Mouse (Mus musculus) stomach, embryonic 15.5 days (tissue): ENCODE measurements around the gene Gng12. TPM values are rescaled to one million over a fixed set of nuclear protein-coding genes. Genes with fewer than 3 reads are reported as not detected.
A peak's percentile ranks its signal among the peaks of the same experiment; 100 is the strongest.
"Not testable (repeated sequence)": the region's sequence is repeated elsewhere in the genome, so short reads cannot be mapped to it uniquely, and the experiment has no call there.

Source experiments
- ATAC-seq: fragments of 200-750 bp; cut with Nextera tagmentation; 2 replicates; pipeline ENCODE4 v1.8.0; 2017; ENCODE audit warnings: low read depth, moderate number of reproducible peaks, moderate TSS enrichment; ENCODE audit not compliant: insufficient read depth, low FRiP score
- H3K27ac ChIP-seq: fragments of 300-500 bp; sonication (generic); 2 replicates; pipeline ENCODE4 v1.5.1; 2015; ENCODE audit warnings: mild to moderate bottlenecking, inconsistent platforms
- H3K27me3 ChIP-seq: fragments of 300-500 bp; sonication (generic); replicated peaks from 2 replicates; pipeline ENCODE4 v1.6.1; 2015; ENCODE audit warnings: inconsistent platforms
- H3K36me3 ChIP-seq: fragments of 300-500 bp; sonication (generic); 2 replicates; pipeline ENCODE4 v1.6.1; 2015; ENCODE audit warnings: inconsistent platforms
- H3K4me1 ChIP-seq: fragments of 300-500 bp; sonication (generic); 2 replicates; pipeline ENCODE4 v1.6.1; 2015; ENCODE audit warnings: inconsistent platforms
- H3K4me2 ChIP-seq: fragments of 300-500 bp; sonication (generic); 2 replicates; pipeline ENCODE4 v1.6.1; 2015; ENCODE audit warnings: mild to moderate bottlenecking, inconsistent platforms
- H3K4me3 ChIP-seq: fragments of 300-500 bp; sonication (generic); replicated peaks from 2 replicates; pipeline ENCODE4 v1.5.1; 2015; ENCODE audit warnings: inconsistent platforms
- H3K9ac ChIP-seq: fragments of 300-500 bp; sonication (generic); 2 replicates; pipeline ENCODE4 v1.6.1; 2015; ENCODE audit warnings: inconsistent platforms
- H3K9me3 ChIP-seq: fragments of 300-500 bp; sonication (generic); 2 replicates; pipeline ENCODE4 v1.6.1; 2016; ENCODE audit warnings: inconsistent platforms
- WGBS: fragments of 180-500 bp; shearing (Covaris S2); methylation state at CpG from one replicate; pipeline ENCODE4 v1.1.7; 2015; 5-methylcytosine and 5-hydroxymethylcytosine counted together
- polyA plus RNA-seq: library from polyadenylated mRNA; unstranded; fragments of >200 nt; fragmentation: Nextera tagmentation; extraction: Ambion mirVana; gene quantifications from 2 replicates; pipeline ENCODE4 v1.2.1, GENCODE M21; 2015

Gng12 gene
- polyA plus RNA-seq, 1 experiment from 2014 or later = 105 TPM

- WGBS = 73% methylated on average over 7 of the region's 7 CpGs
- ATAC-seq = not testable (repeated sequence)
Measured at GRCm38 (mm10) chr6:67019001-67019400, 122.8 kb downstream of the Gng12 start.

GRCm38 (mm10) chr6:67021308-67021707 lies 125.1 kb downstream of the Gng12 start:
- Histone ChIP-seq H3K4me1 (no peaks in the 10 kb centered on the region), H3K4me2 (no peak overlapping the region), H3K27me3 (no peaks in the 10 kb centered on the region), H3K36me3 (no peaks in the 10 kb centered on the region), H3K4me3 (no peak overlapping the region), H3K27ac (no peak overlapping the region), H3K9ac (no peak overlapping the region), H3K9me3 (no peaks in the 10 kb centered on the region)
- WGBS = 78% methylated on average over 5 of the region's 5 CpGs
- ATAC-seq = no peak

More at GRCm38 (mm10) chr6:67019001-67019400, 122.8 kb downstream of the Gng12 start:
- H3K4me1 ChIP-seq, H3K36me3 ChIP-seq, H3K27ac ChIP-seq, H3K9ac ChIP-seq, H3K4me2 ChIP-seq, H3K9me3 ChIP-seq, H3K4me3 ChIP-seq, H3K27me3 ChIP-seq: not testable (repeated sequence)

GRCm38 (mm10) chr6:67023729-67024128 lies 127.5 kb downstream of the Gng12 start:
- Histone ChIP-seq H3K9me3 (no peaks in the 10 kb centered on the region), H3K4me1 (no peaks in the 10 kb centered on the region), H3K27ac (no peak overlapping the region), H3K27me3 (no peaks in the 10 kb centered on the region), H3K4me3 (no peak overlapping the region), H3K9ac (no peak overlapping the region), H3K4me2 (no peak overlapping the region), H3K36me3 (no peaks in the 10 kb centered on the region)
- 74% methylated on average over 4 of the region's 4 CpGs for WGBS
- ATAC-seq = no peak

GRCm38 (mm10) chr6:67026661-67027060 lies 130.5 kb downstream of the Gng12 start:
- Histone ChIP-seq H3K36me3 (no peaks in the 10 kb centered on the region), H3K27ac (no peak overlapping the region), H3K4me2 (no peak overlapping the region), H3K9me3 (no peaks in the 10 kb centered on the region), H3K27me3 (no peaks in the 10 kb centered on the region), H3K9ac (no peak overlapping the region), H3K4me3 (no peak overlapping the region), H3K4me1 (no peaks in the 10 kb centered on the region)
- 69% methylated on average over 3 of the region's 3 CpGs for WGBS
- no peak for ATAC-seq

- H3K9me3 ChIP-seq = no peaks in the 10 kb centered on the region
- H3K4me2 ChIP-seq = no peak overlapping the region
- WGBS = 68% methylated on average over 9 of the region's 9 CpGs
- no peaks in the 10 kb centered on the region for H3K4me1 ChIP-seq
- no peaks in the 10 kb centered on the region for H3K27me3 ChIP-seq
- no peak for ATAC-seq
- H3K9ac ChIP-seq = no peak overlapping the region
- H3K27ac ChIP-seq = no peak overlapping the region
- H3K36me3 ChIP-seq = no peaks in the 10 kb centered on the region
- H3K4me3 ChIP-seq = no peak overlapping the region
Measured at GRCm38 (mm10) chr6:67027438-67028142, 131.4 kb downstream of the Gng12 start.

DNA sequence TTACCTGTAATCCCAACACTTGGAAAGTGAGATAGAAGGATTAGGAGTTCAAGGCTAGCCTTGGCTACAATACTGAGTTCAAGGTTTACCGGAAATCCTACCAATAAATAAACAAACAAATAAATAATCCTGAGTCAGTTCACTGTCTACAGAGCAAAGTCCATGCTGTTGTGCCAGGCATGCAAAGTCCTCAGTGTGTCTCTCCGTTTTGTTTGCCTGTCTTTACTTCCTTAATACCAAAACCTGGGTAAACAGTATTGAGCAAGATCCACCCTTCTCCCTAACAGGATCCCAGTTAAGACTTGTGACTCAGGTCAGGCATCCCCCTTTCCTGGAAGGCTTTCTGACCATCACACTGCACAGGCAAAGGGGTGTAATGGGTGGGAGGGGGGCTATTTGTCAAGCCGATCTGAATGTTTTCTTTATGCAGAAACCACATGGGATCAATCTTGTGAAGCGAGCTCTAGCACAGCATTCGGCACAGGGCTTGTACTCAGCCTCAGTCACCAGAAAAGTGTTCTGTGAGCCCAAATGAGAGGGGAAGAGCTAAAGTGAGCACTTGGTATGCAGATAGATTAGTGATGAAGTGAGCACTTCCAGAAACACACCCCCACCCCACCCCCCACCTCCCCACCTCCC lies 133.2 kb downstream of the Gng12 start:
- peak; percentile 18; the same call in 1 of the 2 replicates for ATAC-seq
- no peak overlapping the region for H3K4me3 ChIP-seq
- H3K27ac ChIP-seq = no peak overlapping the region
- no peaks in the 10 kb centered on the region for H3K27me3 ChIP-seq
- no peaks in the 10 kb centered on the region for H3K4me1 ChIP-seq
- H3K36me3 ChIP-seq = no peaks in the 10 kb centered on the region
- no peak overlapping the region for H3K9ac ChIP-seq
- no peaks in the 10 kb centered on the region for H3K9me3 ChIP-seq
- 31% methylated on average over 5 of the region's 5 CpGs for WGBS
- no peak overlapping the region for H3K4me2 ChIP-seq

DNA sequence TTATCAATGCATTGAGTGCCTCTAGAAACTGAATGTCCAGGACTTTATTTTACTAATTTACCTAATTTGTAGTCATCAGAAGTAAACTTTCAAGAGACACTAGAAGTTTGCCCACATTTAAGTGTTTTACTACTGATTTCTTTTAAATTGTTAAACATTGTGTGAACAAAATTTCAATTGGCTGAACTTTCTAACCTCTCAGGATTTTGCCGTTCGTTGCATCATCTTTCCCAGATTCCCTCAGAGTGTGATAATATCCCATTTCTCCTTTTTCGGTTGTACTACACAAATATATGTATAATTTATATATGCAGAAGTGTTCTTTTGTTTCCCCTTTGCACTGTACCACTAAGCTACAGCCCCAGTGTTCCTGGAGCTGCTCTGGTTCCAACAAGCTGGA lies 133.8 kb downstream of the Gng12 start:
- Histone ChIP-seq H3K4me1 (no peaks in the 10 kb centered on the region), H3K9ac (no peak overlapping the region), H3K4me2 (no peak overlapping the region), H3K27ac (no peak overlapping the region), H3K9me3 (no peaks in the 10 kb centered on the region), H3K36me3 (no peaks in the 10 kb centered on the region), H3K4me3 (no peak overlapping the region), H3K27me3 (no peaks in the 10 kb centered on the region)
- WGBS = 36% methylated on average over 3 of the region's 3 CpGs
- no peak for ATAC-seq

DNA sequence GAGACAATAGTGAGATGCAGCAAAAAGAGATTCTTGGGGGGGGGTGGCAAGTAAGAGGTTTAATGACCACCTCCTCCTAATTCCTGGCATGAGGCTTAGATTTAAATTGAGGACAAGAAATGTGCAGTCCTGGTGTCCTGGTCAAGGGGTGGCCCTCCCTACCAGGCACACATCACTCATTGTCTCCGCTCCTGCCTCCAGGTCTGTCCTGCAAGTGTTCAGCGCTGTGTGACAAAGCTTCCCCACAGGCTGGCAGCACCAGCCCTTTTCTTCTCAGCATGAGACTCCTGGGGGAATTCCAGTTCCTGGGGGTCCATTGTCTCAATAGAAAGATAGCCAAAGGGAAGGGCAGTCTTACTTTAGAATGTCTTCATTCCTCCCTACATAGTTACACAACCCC lies 134.2 kb downstream of the Gng12 start:
- ATAC-seq = no peak
- Histone ChIP-seq H3K36me3 (no peaks in the 10 kb centered on the region), H3K27me3 (no peaks in the 10 kb centered on the region), H3K27ac (no peak overlapping the region), H3K9me3 (no peaks in the 10 kb centered on the region), H3K4me3 (no peak overlapping the region), H3K9ac (no peak overlapping the region), H3K4me2 (no peak overlapping the region), H3K4me1 (no peaks in the 10 kb centered on the region)
- 62% methylated on average over 2 of the region's 2 CpGs for WGBS

GRCm38 (mm10) chr6:67030846-67031245 lies 134.6 kb downstream of the Gng12 start:
- 77% methylated on average over 5 of the region's 5 CpGs for WGBS

DNA sequence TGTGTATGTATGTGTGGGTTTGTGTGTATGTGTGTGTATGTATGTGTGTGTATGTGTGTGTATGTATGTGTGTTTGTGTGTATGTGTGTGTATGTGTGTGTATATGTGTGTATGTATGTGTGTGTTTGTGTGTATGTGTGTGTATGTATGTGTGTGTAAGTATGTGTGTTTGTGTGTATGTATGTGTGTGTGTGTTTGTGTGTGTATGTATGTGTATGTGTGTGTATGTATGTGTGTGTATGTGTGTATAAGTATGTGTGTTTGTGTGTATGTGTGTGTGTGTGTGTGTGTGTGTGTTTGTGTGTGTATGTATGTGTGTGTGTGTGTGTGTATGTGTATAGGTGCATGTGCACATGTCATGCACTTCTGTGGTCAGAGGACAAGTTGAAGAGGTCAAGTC lies 136.4 kb downstream of the Gng12 start:
- H3K36me3 ChIP-seq, ATAC-seq, H3K27ac ChIP-seq: not testable (repeated sequence)

More at GRCm38 (mm10) chr6:67030846-67031245, 134.6 kb downstream of the Gng12 start:
- H3K4me2 ChIP-seq = no peak overlapping the region
- H3K9ac ChIP-seq = no peak overlapping the region
- H3K9me3 ChIP-seq = no peaks in the 10 kb centered on the region
- H3K4me3 ChIP-seq = no peak overlapping the region
- no peaks in the 10 kb centered on the region for H3K27me3 ChIP-seq
- peaks cover 2% of the 10 kb centered on the region; the same call in 1 of the 2 replicates for H3K4me1 ChIP-seq
- no peak overlapping the region for H3K27ac ChIP-seq
- no peaks in the 10 kb centered on the region for H3K36me3 ChIP-seq
- ATAC-seq = no peak

GRCm38 (mm10) chr6:67032972-67033371 lies 136.8 kb downstream of the Gng12 start:
- H3K27ac ChIP-seq, H3K36me3 ChIP-seq, H3K9ac ChIP-seq, H3K4me3 ChIP-seq, H3K4me1 ChIP-seq, H3K27me3 ChIP-seq, H3K4me2 ChIP-seq, H3K9me3 ChIP-seq, ATAC-seq: not testable (repeated sequence)
- WGBS = 94% methylated on average over 3 of the region's 4 CpGs

More for the DNA sequence above, 136.4 kb downstream of the Gng12 start:
- not testable (repeated sequence) for H3K9ac ChIP-seq, H3K9me3 ChIP-seq, H3K4me3 ChIP-seq, H3K4me2 ChIP-seq, H3K4me1 ChIP-seq, H3K27me3 ChIP-seq

DNA sequence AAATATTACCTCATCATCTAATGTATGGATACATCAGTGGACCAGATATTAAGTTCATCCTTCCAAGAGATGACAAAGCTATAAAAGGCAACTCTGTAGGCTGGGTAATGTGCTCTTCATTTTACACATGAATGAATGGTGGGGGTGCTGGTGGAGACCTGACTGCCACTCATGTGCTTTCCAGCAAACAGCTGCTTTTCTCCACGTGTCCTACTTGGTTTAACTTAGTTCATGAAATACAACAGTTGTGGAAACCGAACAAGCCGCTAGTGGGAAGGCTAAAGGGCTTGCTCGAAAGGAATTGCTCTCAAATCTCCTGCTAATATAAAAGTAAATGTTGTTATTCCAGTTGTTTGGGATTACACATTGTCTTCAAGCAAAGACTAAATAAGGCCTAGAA lies 137.4 kb downstream of the Gng12 start:
- Histone ChIP-seq H3K36me3 (no peaks in the 10 kb centered on the region), H3K27me3 (no peaks in the 10 kb centered on the region), H3K9ac (no peak overlapping the region), H3K4me3 (no peak overlapping the region), H3K4me2 (no peak overlapping the region), H3K27ac (no peak overlapping the region), H3K4me1 (peaks cover 3% of the 10 kb centered on the region; the same call in 1 of the 2 replicates), H3K9me3 (no peaks in the 10 kb centered on the region)
- no peak for ATAC-seq
- 69% methylated on average over 4 of the region's 4 CpGs for WGBS
